Mouse (Mus musculus): Measurements from ENCODE around the gene Gm28043. TPM values are rescaled to one million over a fixed set of nuclear protein-coding genes. Genes with fewer than 3 reads are reported as not detected.

Gene Gm28043
- total RNA-seq, 2 experiments from 2014 or later = 1.0 to 1.3 TPM

GRCm38 (mm10) chr17:29671021-29671420 is 56.3 kb downstream of the Gm28043 start:
- DNase-seq = no peak
- intact Hi-C loops (cut with DNase I) = no loop called here

GRCm38 (mm10) chr17:29673325-29673724 is 58.6 kb downstream of the Gm28043 start:
- intact Hi-C loops (cut with DNase I) = no loop called here
- no peak for DNase-seq

- intact Hi-C loops (cut with DNase I) = no loop called here
- no peak for DNase-seq
Observed at GRCm38 (mm10) chr17:29678526-29678925, 63.9 kb downstream of the Gm28043 start.

GRCm38 (mm10) chr17:29679038-29679767 is 64.5 kb downstream of the Gm28043 start:
- intact Hi-C loops (cut with DNase I) = no loop called here
- no peak for DNase-seq

GRCm38 (mm10) chr17:29680174-29680573 is 65.5 kb downstream of the Gm28043 start:
- intact Hi-C loops (cut with DNase I) = no loop called here
- DNase-seq = peak; percentile 24 to 40

- DNase-seq = no peak
- intact Hi-C loops (cut with DNase I) = no loop called here
Observed at GRCm38 (mm10) chr17:29680921-29681320, 66.2 kb downstream of the Gm28043 start.

GRCm38 (mm10) chr17:29681669-29682068 is 67.0 kb downstream of the Gm28043 start:
- DNase-seq = no peak
- intact Hi-C loops (cut with DNase I) = no loop called here

GRCm38 (mm10) chr17:29682261-29682660 is 67.6 kb downstream of the Gm28043 start:
- intact Hi-C loops (cut with DNase I) = no loop called here
- no peak for DNase-seq

- DNase-seq = peak; percentile 25 to 32
- intact Hi-C loops (cut with DNase I) = no loop called here
Observed at GRCm38 (mm10) chr17:29683127-29683526, 68.5 kb downstream of the Gm28043 start.

GRCm38 (mm10) chr17:29684275-29684674 is 69.6 kb downstream of the Gm28043 start:
- intact Hi-C loops (cut with DNase I) = no loop called here
- no peak for DNase-seq

GRCm38 (mm10) chr17:29686771-29687170 is 72.1 kb downstream of the Gm28043 start:
- DNase-seq = no peak
- intact Hi-C loops (cut with DNase I) = no loop called here

- DNase-seq = no peak
- intact Hi-C loops (cut with DNase I) = no loop called here
Observed at GRCm38 (mm10) chr17:29687373-29687772, 72.7 kb downstream of the Gm28043 start.

- DNase-seq = no peak
- intact Hi-C loops (cut with DNase I) = no loop called here
Observed at GRCm38 (mm10) chr17:29688610-29689009, 73.9 kb downstream of the Gm28043 start.

GRCm38 (mm10) chr17:29690257-29690656 is 75.6 kb downstream of the Gm28043 start:
- DNase-seq = no peak
- intact Hi-C loops (cut with DNase I) = no loop called here

- intact Hi-C loops (cut with DNase I) = no loop called here
- DNase-seq = no peak
Observed at GRCm38 (mm10) chr17:29692827-29693226, 78.2 kb downstream of the Gm28043 start.

- DNase-seq = no peak
- intact Hi-C loops (cut with DNase I) = no loop called here
Observed at GRCm38 (mm10) chr17:29693571-29693970, 78.9 kb downstream of the Gm28043 start.

GRCm38 (mm10) chr17:29694516-29694915 is 79.8 kb downstream of the Gm28043 start:
- DNase-seq = no peak
- intact Hi-C loops (cut with DNase I) = no loop called here

GRCm38 (mm10) chr17:29696940-29697339 is 82.3 kb downstream of the Gm28043 start:
- no peak for DNase-seq
- intact Hi-C loops (cut with DNase I) = no loop called here

- DNase-seq = no peak
- intact Hi-C loops (cut with DNase I) = no loop called here
Observed at GRCm38 (mm10) chr17:29698421-29698820, 83.7 kb downstream of the Gm28043 start.

- intact Hi-C loops (cut with DNase I) = no loop called here
- DNase-seq = no peak
Observed at GRCm38 (mm10) chr17:29700573-29700972, 85.9 kb downstream of the Gm28043 start.

- DNase-seq = no peak
- intact Hi-C loops (cut with DNase I) = no loop called here
Observed at GRCm38 (mm10) chr17:29702938-29703710, 88.4 kb downstream of the Gm28043 start.

- intact Hi-C loops (cut with DNase I) = loop anchor here (1.0 to 5.0 kb wide), 2 partner anchors 58 to 179 kb away; no protein-coding TSS in a partner anchor
- peak; percentile 58 to 71 for DNase-seq
Observed at GRCm38 (mm10) chr17:29704781-29705180, 90.1 kb downstream of the Gm28043 start.

Data from heart, postnatal 14 days (tissue).